Mouse (Mus musculus) c-Kit-positive CD71-negative TER-119-negative erythroid progenitor cells, embryonic 14.5 days (primary cell): Measurements from ENCODE around the gene Csnk2a1.
"Not testable (repeated sequence)": the region's sequence is repeated elsewhere in the genome, so short reads cannot be mapped to it uniquely, and the experiment has no call there.

ENCODE experiments used
- DNase-seq: peaks from one replicate; pipeline ENCODE4 v3.0.0-alpha.2; 2013; ENCODE audit warnings: low read depth

Gene Csnk2a1

DNA sequence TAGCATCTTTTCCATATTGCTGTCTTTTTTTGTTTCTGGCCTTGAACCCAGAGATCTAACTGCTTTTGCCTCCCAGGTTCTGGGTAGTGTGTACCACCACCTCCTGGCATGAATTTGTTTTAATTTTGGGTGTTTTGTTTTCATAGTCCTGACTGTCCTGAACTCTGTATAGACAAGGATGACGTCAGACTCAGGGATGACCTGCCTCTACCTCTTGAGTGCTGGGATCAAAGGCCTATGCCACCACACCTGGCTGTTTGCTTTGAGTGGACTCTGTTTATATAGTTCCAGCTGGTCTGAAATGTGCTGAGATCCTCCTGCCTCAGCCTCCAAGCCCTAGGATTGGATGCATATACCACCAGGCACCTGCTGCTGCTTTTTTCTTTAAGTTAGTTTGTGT lies 11.3 kb downstream of the Csnk2a1 start:
- DNase-seq, result no peak

DNA sequence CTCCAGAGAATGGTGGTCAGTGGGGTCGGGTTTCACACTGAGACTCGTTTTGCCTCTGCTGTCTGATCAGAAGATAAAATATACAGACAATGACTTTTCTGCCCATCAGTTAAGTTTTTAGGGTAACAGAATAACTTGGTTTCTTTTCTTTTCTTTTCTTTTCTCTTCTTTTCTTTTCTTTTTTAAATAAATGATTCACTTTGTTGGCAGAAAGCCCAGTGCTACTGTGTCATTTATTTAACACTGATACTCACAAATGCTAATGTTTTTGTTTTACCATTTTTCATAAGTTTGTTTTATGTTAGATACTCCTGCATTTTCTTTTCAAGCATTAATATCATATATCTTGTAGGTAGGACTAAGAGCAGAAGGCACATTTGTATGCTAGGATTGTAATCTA lies 13.9 kb downstream of the Csnk2a1 start:
- no peak for DNase-seq

DNA sequence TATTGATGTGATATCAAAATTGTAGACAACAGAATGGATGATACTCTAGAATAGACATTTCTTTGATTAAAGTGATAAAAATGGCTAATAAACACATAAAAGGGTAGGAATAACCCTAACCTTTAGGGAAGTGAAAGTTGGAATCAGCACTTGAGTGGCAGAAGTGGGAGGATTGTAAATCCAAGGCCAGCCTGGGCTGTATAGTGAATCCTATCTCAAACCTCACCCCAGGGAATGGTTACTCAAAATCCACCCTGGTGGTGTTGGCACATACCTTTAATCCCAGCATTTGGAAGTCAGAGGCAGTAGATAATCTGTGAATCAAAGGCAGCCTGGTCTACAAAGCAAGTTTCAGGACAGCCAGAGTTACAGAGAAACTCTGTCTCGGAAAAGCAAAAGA lies 20.6 kb downstream of the Csnk2a1 start:
- no peak for DNase-seq

DNA sequence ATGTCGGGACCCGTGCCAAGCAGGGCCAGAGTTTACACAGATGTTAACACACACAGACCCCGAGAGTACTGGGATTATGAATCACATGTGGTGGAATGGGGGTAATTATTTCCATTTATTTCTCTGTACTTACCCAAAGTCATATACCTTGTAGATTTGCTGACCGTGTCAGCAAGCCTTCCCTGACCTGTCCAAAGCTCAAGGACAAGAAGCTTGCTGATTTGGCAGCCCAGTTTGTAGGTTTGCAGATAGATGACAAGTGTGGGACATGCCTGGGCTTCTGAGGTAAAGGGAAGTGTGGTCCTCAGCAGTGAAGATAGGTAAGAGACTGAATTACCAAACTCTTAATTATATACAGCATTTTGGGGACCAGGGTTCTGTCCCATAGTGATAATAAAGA lies 23.9 kb downstream of the Csnk2a1 start:
- DNase-seq, result no peak

DNA sequence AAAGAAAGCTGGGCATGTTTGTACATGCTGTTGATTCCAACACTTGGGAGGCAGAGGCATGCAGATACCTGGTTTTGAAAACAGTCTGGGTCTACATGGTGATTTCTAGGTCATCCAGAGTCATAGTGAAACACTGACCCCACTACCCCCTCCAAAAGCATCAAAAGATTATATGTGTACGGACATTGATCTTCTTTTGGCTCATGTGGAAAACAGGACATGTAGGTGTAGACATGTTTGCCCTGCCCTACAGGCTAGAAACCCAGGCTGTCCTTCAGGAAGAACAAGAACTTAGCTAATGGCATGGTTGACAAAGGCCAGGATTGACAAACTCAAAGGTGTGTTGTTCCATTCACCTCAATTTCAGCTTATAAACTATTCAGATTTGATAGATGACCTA lies 33.1 kb downstream of the Csnk2a1 start:
- DNase-seq, result no peak

DNA sequence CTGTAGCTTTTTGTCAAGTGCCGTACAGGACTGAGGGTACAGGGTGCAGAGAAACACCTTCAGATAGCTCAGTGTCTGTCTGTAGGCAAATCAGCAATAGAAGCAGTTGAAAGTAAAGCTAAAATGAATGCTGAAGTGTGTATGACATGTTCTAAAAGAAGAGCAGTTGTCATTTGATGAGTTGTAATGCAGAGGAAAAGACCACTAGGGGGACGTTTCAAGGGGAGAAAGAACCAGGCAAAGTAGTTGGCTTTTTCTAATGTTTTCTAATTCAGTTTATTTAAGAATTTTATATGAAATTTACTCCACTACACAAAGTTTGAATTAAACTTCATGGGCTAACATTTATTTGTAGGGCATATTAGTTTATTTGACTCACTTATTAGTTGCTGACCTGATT lies 47.0 kb downstream of the Csnk2a1 start:
- DNase-seq, result peak; percentile 7

DNA sequence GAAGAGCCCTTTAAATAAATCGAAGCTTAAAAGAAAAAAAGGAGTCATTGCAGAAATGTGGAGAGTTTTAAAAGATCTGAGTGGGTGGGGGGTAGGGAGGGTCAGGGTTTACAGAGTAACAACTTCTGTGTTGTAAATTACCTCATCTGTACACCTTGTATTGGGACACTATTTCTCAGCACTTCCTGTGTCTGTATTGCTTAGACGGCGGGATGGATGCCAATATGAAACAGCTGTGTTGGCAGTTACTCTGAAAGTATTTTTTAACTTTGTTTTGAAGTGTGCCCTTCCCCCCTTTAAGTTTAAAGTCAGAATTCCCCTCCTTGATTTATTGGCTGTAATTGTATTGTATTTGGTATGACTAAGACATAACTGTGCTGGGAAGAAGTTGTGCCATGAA lies 54.8 kb downstream of the Csnk2a1 start:
- no peak for DNase-seq

DNA sequence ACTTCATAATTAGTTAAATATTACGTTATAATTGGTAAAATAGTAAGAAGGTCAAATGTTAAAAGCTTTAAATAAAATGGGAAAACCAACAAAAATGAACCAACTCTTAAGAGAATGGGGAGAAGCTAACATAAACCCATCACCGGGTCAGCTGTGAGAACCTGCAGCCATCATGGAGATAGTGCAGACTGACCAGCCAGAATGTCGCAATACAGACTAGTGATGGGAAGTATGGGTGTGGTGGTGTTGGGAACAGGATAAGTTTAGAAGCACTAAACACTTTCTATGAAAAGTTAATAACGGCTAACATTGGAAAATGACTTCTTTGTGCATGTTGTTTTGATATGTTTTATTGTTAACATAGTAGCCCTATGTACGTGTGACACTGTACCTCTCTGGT lies 60.9 kb downstream of the Csnk2a1 start:
- DNase-seq, result no peak

DNA sequence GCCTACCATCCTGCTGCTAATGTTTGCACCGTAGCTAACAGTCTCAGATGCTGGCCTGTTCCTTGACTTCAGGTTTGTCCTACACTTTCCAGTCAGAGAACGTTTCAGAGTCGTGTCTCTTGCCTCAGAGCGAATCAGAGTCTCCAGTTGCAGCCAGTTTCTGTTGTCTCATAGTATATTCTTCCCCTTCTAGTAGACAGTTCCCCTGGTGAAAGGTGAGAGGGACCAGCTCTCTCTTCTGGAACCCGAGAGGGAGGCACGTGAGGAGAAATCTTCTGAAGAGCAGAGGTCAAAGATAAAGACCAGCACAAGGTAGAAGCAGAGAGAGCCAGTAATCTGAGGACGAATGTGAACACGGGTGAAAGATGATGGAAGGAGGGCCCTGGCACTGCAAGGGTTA lies 61.4 kb downstream of the Csnk2a1 start:
- no peak for DNase-seq

DNA sequence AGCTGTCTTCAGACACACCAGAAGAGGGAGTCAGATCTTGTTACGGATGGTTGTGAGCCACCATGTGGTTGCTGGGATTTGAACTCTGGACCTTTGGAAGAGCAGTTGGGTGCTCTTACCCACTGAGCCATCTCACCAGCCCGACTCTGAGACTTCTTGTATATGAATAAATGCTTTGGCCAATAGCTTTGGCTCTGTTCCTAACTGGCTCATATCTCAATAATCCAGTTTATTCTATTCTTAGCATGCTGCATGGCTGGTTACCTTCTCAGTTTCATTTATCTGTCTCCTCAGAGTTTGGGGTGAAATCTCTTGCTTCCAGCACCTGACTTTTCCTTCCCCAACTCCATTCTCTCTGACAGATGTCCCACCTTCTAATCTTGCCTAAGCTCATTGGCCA lies 63.0 kb downstream of the Csnk2a1 start:
- DNase-seq, result not testable (repeated sequence)

DNA sequence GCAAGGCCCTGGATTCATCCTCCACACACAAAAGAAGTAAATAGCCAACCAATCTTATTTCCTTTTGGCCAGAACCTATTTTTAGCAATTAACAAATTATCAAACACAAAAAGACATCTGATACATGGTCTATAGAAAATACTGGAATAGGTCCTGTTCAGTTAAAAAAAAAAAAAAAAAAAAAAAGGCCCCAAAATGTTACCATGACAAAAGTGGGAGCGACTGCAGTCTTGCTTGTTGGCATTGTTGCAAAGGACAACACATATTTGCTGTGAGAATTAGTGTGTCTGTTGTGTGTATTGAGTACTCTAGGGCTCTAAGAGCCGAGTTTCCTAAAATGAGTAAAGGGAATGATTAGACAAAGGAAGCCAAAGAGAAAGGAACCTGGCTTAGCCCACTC lies 65.8 kb downstream of the Csnk2a1 start:
- no peak for DNase-seq

DNA sequence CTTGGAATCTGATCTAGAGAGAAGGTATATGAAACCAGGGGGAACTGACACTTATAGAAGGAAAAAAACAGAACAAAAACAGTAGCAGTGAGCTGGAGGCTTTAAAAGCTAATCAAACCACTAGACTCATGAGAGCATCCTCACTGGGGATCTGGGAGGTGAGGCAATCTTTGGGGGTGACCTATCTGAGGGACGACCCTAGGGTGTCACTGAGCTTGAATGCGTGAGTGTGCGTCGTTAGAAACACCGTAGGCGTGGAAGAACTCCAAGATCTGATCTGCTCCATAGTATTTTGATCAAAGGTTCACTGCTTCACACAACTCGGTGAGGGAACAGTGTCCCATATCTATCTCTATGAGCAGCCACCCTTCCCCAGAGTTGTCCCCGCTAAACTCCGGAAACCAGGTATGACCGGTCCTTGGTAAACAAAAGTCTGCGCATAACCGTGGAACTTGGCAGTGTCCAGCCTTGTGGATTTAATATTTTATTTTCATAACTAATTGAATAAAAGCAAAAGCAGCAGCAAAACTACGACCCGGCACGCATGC lies 66.6 kb downstream of the Csnk2a1 start:
- peak; percentile 3 for DNase-seq

DNA sequence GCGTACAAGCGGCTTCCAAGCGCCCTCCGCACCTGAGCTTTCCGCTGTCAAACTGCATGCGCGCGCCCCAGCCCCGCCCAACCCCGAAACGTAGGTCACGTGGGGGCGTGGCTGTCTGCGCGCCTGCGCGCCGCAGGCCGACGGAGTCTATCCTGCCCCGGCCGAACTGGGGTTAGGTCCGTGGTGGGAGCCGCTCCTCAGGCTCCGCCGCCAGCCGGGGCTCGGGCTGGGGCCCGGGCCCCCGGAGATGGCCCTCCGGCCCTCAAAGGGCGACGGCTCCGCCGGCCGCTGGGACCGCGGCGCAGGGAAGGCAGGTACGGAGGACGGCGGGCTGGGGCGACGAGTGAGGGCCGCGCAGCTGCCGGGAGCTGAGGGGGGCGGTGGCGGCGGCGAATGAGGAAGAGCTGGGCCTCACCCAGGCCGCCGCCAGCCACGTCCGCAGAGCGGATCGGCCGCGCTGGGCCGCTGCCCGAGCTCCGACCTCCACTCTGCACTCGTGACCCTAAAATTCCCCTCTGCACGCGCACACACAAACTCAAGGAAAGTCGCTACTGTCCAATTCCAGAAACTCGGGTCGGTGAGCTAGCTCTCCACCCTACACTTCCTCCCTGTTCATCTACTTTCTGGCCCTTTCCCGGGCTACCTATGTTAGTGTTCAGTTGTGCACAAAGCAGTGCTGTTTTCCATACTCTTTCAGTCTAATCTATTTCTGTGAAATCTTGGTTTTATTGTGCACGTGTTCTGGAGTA lies 67.3 kb downstream of the Csnk2a1 start, which contains the start of gene Tbc1d20:
TSS of gene Tbc1d20 (plus strand) at position 102 of the 749 bp plus-strand sequence.
- DNase-seq, result peak; percentile 76

DNA sequence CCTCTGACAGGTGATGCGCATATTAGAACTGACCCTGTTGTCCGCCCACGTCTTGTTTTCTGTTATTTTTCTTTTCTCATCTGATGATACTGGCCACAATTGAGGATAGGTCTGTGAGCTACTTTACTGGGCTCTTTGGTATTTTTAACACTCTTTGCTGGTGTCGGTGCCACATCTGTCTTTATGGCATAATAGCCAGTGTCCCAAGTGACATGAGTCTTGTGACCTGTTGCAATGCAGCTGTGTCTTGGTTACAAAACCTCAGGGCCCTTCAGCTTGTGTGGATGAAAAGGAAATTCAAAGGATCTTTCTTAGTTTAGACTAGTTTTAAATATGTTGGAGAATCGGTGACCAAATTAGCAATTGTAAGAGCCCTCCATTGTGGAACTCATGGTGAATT lies 67.9 kb downstream of the Csnk2a1 start:
- peak; percentile 10 for DNase-seq

DNA sequence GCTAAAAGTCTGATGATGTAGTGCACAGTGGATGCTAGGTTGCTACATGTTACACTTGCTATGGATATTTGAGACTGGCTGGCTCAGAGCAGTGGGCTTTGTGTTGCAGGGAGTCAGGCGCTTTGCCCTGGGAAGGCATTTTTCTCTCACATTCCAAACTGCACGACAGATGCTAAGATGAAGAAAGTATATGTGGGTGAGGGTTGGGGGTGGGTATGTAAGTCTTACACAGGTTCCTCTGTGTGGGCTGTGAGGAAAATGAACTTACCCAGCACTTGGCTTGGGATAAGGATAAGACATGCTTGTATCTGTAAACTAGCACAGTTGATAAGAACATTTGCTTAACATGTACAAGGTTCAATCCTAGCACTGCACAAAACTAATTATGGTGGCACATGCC lies 76.2 kb downstream of the Csnk2a1 start:
- DNase-seq, result no peak

DNA sequence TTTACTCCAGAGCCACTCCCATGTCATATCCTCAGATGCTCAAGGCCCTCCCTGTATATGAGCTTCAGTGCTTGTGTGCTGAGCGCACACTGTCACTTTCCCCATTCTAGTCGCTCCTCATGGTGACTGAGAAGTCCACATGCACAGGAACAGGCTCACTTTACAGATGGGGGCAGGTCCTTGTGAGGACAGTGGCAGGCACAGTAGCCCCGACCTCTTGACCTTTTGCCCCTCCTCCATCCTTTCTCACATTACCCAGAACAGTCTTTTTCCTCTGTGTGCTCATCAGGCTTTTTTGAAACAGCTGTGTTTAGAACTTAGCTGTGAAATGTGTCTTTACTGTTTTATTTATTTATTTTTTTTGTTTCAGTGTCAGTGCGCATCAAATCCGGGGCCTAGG lies 77.1 kb downstream of the Csnk2a1 start:
- no peak for DNase-seq

DNA sequence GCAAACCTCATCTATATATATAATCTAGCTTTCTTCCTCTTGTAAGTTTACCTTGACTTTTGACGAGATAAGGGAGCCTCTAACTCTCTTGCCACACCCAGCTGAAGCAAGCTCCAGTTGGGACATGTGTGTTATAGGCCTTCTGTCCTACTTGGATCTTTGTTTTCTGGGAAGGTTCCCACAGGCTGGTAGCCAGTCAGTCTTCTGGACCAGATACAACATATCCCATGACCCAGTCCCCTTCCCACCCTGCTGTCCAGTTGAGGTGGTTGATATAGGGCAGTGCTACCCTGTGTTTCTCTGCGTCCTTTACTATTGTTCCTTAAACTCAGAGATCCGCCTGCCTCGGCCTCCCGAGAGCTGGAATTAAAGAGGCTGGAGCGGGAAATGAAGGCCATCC lies 78.8 kb downstream of the Csnk2a1 start:
- no peak for DNase-seq

DNA sequence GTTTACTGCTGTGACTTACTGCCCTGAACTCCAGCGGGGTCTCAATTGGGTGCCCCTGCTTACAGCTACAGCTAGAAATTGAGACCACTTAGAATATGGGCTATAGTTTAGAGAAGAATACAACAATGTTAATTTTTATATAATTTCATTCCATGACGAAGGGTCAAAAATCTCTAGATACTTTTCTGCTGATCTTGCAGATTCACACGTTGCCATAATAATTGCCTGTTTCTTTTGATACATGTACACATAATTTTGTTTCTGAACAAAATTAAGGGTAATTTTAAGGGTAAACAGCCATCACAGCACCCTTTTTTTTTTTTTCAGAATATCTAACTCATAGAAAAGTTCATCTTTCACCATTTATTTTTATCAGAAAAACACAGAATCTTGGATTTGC lies 80.5 kb downstream of the Csnk2a1 start:
- DNase-seq, result no peak

DNA sequence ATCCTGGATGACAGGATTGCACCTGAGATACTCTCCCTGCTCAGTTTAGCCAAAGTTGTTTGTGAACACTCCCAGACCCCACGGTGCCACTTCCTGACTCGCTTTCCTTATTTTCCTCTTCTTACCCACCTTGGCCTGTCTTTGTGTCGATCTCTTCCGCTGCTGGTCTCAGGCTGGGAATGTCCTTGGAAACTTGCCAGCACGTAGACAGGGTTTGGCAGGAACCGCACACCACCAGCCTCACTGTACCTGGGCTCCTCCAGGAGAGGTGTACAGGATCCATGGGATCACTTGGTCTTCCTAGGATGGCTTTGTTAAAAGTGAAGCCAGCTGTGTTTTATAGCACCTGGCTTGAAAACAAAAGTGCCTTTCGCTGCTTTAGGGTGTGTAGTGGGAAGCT lies 86.4 kb downstream of the Csnk2a1 start:
- DNase-seq, result no peak

DNA sequence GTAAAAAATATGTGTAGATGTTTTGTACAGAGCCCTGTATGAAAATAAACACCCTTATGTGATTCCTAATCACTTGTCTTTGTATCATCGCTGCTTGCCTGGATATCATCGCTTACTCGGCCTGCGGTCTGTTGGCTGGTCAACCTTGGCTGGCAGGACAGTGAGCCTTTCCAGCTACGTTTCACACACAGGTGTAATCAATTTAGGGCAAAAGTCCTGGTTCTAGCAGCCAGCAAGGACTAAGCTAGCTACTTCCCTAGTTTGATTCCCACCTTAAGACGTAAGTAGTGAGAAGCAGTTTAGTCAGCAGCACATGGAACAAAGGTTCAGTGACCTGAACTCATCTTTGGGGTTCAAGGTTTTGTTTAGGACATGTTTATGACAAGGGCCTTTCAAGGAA lies 87.3 kb downstream of the Csnk2a1 start:
- DNase-seq, result no peak

DNA sequence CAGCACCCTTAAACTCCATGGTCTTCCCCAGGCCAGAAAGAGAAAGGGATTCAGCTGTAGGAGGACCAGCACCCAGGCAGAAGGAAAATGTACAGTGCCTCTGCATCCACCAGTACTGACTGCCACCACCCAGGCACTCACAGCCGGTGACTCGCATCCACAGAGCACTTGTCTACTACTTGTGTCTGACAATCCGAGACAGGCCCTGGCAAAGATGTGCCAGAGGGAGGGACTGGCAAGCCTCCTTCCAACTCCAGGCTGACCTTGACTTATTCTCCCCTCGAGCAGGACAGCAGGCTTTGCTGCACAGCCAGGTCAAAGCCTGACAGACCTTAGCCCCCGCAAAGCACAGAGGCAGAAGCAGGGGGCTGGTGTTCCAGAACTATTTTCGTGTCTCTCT lies 90.4 kb downstream of the Csnk2a1 start:
- DNase-seq, result no peak

DNA sequence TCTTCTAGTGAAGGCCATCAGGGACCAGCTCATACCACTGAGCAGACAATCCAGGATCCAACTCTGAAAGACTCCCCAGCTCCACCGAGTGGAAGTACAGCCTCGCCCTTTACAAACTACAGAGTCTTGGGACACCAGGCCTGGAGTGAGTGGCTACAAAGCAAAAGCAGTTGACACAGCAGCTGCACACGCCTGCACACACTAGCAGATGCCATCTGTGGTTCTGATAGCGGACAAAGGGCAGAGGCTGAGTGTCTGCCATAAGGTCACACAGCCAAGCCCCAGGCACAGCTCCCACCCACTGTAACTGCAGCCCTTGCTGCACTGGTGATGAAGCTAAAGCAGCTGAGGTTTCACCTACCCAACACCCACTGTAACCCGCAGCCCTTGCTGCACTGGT lies 94.9 kb downstream of the Csnk2a1 start:
- no peak for DNase-seq

DNA sequence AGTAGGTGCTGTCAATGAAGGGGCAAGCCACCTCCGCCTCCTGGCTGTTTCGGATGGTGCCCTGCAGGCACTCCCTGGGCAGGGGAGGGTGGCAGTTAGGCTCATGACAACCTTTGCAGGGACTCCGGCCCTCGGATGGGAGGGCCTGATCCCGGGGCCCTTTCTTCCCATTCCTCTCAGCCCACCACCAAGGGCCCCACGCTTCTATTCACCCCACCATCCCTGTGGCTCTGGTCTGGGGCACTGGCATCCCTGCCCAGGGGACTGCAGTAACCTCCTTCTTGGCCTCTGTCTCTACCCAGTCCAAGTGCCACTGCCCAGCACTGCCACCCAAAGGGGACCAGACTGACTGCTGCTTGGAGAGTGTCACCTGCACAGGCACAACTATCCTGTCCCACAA lies 95.6 kb downstream of the Csnk2a1 start:
- no peak for DNase-seq

DNA sequence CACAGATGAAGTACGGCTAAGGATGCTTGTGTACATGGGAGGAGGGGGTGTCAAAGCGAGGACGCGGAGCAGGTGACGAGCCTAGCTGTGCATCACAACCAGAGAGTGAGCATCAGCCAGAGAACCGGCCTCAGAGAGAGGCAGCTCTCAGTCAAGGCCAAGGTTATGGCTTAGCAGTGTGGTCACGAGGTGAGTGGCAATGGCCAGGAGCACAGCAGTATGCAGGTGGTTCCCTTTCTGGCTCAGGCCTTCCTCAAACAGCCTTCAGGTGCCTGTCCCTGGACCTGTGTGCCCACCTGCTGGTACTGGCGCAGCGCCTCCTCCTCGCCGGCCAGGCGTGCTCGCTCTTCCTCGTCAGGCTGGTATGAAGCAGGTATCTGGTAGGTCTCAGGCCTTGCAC lies 97.3 kb downstream of the Csnk2a1 start:
- DNase-seq, result no peak
